Mouse (Mus musculus) bone marrow macrophage, adult 2 months (primary cell): Measurements from ENCODE around the gene Pip4k2c.

ENCODE experiments used
- CTCF ChIP-seq: IDR thresholded peaks from 2 replicates; pipeline ENCODE4 v1.5.1; 2012; ENCODE audit warnings: low read depth, mild to moderate bottlenecking, low read length, moderate library complexity
- POLR2A ChIP-seq: IDR thresholded peaks from 2 replicates; pipeline ENCODE4 v1.6.1; 2012; ENCODE audit warnings: mild to moderate bottlenecking, low read depth, low read length, borderline replicate concordance

- TF ChIP-seq CTCF (no peak), POLR2A (no peak)
Observed at GRCm38 (mm10) chr10:127189651-127190381, 21.6 kb downstream of the Pip4k2c start, which contains the start of gene Arhgef25.
